Mouse (Mus musculus): ENCODE data around the gene Fam102b. TPM values are rescaled to one million over a fixed set of nuclear protein-coding genes. Genes with fewer than 3 reads are reported as not detected.

The Fam102b gene
- polyA plus RNA-seq, 1 experiment from 2014 or later = 3.5 TPM

- no peak overlapping the region for H3K27ac ChIP-seq
These were observed 3.4 kb upstream of the Fam102b start for GRCm38 (mm10) chr3:109030817-109031216.

GRCm38 (mm10) chr3:109029661-109030060 lies 2.3 kb upstream of the Fam102b start:
- 74% methylated on average over 5 of the region's 5 CpGs for WGBS
- Histone ChIP-seq H3K36me3 (replicated peaks) (no peaks in the 10 kb centered on the region), H3K4me1 (peaks cover 48% of the 10 kb centered on the region), H3K27me3 (ENCODE audit: poor library complexity, severe bottlenecking) (peaks cover 35% of the 10 kb centered on the region), H3K27ac (no peak overlapping the region), H3K9me3 (peaks cover 3% of the 10 kb centered on the region; the same call in 1 of the 2 replicates), H3K4me3 (no peak overlapping the region)
- no peak for DNase-seq (ENCODE audit: extremely low spot score, low spot score)

More at GRCm38 (mm10) chr3:109030817-109031216, 3.4 kb upstream of the Fam102b start:
- 54% methylated on average over 6 of the region's 6 CpGs for WGBS
- peaks cover 50% of the 10 kb centered on the region for H3K4me1 ChIP-seq
- DNase-seq (ENCODE audit: extremely low spot score, low spot score) = no peak
- no peak overlapping the region for H3K4me3 ChIP-seq
- peaks cover 3% of the 10 kb centered on the region; the same call in 1 of the 2 replicates for H3K9me3 ChIP-seq
- peaks cover 33% of the 10 kb centered on the region for H3K27me3 ChIP-seq (ENCODE audit: poor library complexity, severe bottlenecking)
- H3K36me3 ChIP-seq (replicated peaks) = no peaks in the 10 kb centered on the region

- peak overlapping the region; percentile 86 for H3K27ac ChIP-seq
- H3K9me3 ChIP-seq = no peaks in the 10 kb centered on the region
- WGBS = 2% methylated on average over 51 of the region's 51 CpGs
- H3K4me3 ChIP-seq = peak overlapping the region; percentile 68
- peak; percentile 72 for DNase-seq (ENCODE audit: extremely low spot score, low spot score)
- no peaks in the 10 kb centered on the region for H3K36me3 ChIP-seq (replicated peaks)
- peaks cover 35% of the 10 kb centered on the region for H3K27me3 ChIP-seq (ENCODE audit: poor library complexity, severe bottlenecking)
- peaks cover 51% of the 10 kb centered on the region for H3K4me1 ChIP-seq
These were observed 376 bp downstream of the Fam102b start for GRCm38 (mm10) chr3:109026991-109027470.

GRCm38 (mm10) chr3:109026462-109026990 lies 881 bp downstream of the Fam102b start:
- peak overlapping the region; percentile 86 for H3K27ac ChIP-seq
- peaks cover 51% of the 10 kb centered on the region for H3K4me1 ChIP-seq
- peaks cover 35% of the 10 kb centered on the region for H3K27me3 ChIP-seq (ENCODE audit: poor library complexity, severe bottlenecking)
- H3K36me3 ChIP-seq (replicated peaks) = no peaks in the 10 kb centered on the region
- DNase-seq (ENCODE audit: extremely low spot score, low spot score) = no peak
- 10% methylated on average over 15 of the region's 15 CpGs for WGBS
- peak overlapping the region; percentile 68 for H3K4me3 ChIP-seq
- no peaks in the 10 kb centered on the region for H3K9me3 ChIP-seq

- H3K27ac ChIP-seq = no peak overlapping the region
- peaks cover 46% of the 10 kb centered on the region for H3K4me1 ChIP-seq
- H3K27me3 ChIP-seq (ENCODE audit: poor library complexity, severe bottlenecking) = peaks cover 30% of the 10 kb centered on the region
- H3K36me3 ChIP-seq (replicated peaks) = no peaks in the 10 kb centered on the region
- peak; percentile 80 for DNase-seq (ENCODE audit: extremely low spot score, low spot score)
- 11% methylated on average over 16 of the region's 16 CpGs for WGBS
- H3K9me3 ChIP-seq = no peaks in the 10 kb centered on the region
- peak overlapping the region; percentile 68 for H3K4me3 ChIP-seq
These were observed 1.8 kb downstream of the Fam102b start for GRCm38 (mm10) chr3:109025579-109025978.

- H3K27ac ChIP-seq = no peak overlapping the region
- 79% methylated on average over 8 of the region's 8 CpGs for WGBS
- peaks cover 31% of the 10 kb centered on the region for H3K4me1 ChIP-seq
- peaks cover 10% of the 10 kb centered on the region for H3K27me3 ChIP-seq (ENCODE audit: poor library complexity, severe bottlenecking)
- no peak overlapping the region for H3K4me3 ChIP-seq
- no peaks in the 10 kb centered on the region for H3K36me3 ChIP-seq (replicated peaks)
- DNase-seq (ENCODE audit: extremely low spot score, low spot score) = no peak
- no peaks in the 10 kb centered on the region for H3K9me3 ChIP-seq
These were observed 4.3 kb downstream of the Fam102b start for GRCm38 (mm10) chr3:109023066-109023465.

GRCm38 (mm10) chr3:109021720-109022516 lies 5.5 kb downstream of the Fam102b start:
- 90% methylated on average over 6 of the region's 6 CpGs for WGBS
- no peak overlapping the region for H3K27ac ChIP-seq
- H3K36me3 ChIP-seq (replicated peaks) = no peaks in the 10 kb centered on the region
- no peak for DNase-seq (ENCODE audit: extremely low spot score, low spot score)
- no peaks in the 10 kb centered on the region for H3K9me3 ChIP-seq
- no peak overlapping the region for H3K4me3 ChIP-seq
- H3K4me1 ChIP-seq = peaks cover 24% of the 10 kb centered on the region
- peaks cover 10% of the 10 kb centered on the region for H3K27me3 ChIP-seq (ENCODE audit: poor library complexity, severe bottlenecking)

- peaks cover 3% of the 10 kb centered on the region for H3K4me1 ChIP-seq
- 88% methylated on average over 5 of the region's 5 CpGs for WGBS
- H3K27ac ChIP-seq = no peak overlapping the region
- no peaks in the 10 kb centered on the region for H3K36me3 ChIP-seq (replicated peaks)
- no peak overlapping the region for H3K4me3 ChIP-seq
- no peak for DNase-seq (ENCODE audit: extremely low spot score, low spot score)
- H3K27me3 ChIP-seq (ENCODE audit: poor library complexity, severe bottlenecking) = no peaks in the 10 kb centered on the region
- no peaks in the 10 kb centered on the region for H3K9me3 ChIP-seq
These were observed 9.1 kb downstream of the Fam102b start for GRCm38 (mm10) chr3:109018336-109018735.

GRCm38 (mm10) chr3:109012595-109012994 lies 14.8 kb downstream of the Fam102b start:
- Histone ChIP-seq H3K27ac (no peak overlapping the region), H3K4me1 (no peaks in the 10 kb centered on the region), H3K4me3 (no peak overlapping the region), H3K9me3 (no peaks in the 10 kb centered on the region), H3K27me3 (ENCODE audit: poor library complexity, severe bottlenecking) (no peaks in the 10 kb centered on the region), H3K36me3 (replicated peaks) (no peaks in the 10 kb centered on the region)
- 87% methylated on average over 4 of the region's 4 CpGs for WGBS
- DNase-seq (ENCODE audit: extremely low spot score, low spot score) = no peak

GRCm38 (mm10) chr3:109010489-109011260 lies 16.7 kb downstream of the Fam102b start:
- 84% methylated on average over 7 of the region's 7 CpGs for whole genome bisulfite sequencing
- DNase-seq (ENCODE audit: extremely low spot score, low spot score) = no peak
- no peaks in the 10 kb centered on the region for H3K9me3 ChIP-seq
- H3K4me3 ChIP-seq = no peak overlapping the region
- no peak overlapping the region for H3K27ac ChIP-seq
- no peaks in the 10 kb centered on the region for H3K27me3 ChIP-seq (ENCODE audit: poor library complexity, severe bottlenecking)
- H3K4me1 ChIP-seq = no peaks in the 10 kb centered on the region
- H3K36me3 ChIP-seq (replicated peaks) = no peaks in the 10 kb centered on the region

GRCm38 (mm10) chr3:109008180-109008579 lies 19.2 kb downstream of the Fam102b start:
- WGBS = 91% methylated on average over 5 of the region's 5 CpGs
- Histone ChIP-seq H3K9me3 (no peaks in the 10 kb centered on the region), H3K4me1 (no peaks in the 10 kb centered on the region), H3K4me3 (no peak overlapping the region), H3K27me3 (ENCODE audit: poor library complexity, severe bottlenecking) (no peaks in the 10 kb centered on the region), H3K36me3 (replicated peaks) (no peaks in the 10 kb centered on the region), H3K27ac (no peak overlapping the region)
- no peak for DNase-seq (ENCODE audit: extremely low spot score, low spot score)

- 81% methylated on average over 5 of the region's 5 CpGs for WGBS
- Histone ChIP-seq H3K27me3 (ENCODE audit: poor library complexity, severe bottlenecking) (no peaks in the 10 kb centered on the region), H3K27ac (no peak overlapping the region), H3K4me3 (no peak overlapping the region), H3K9me3 (no peaks in the 10 kb centered on the region), H3K4me1 (no peaks in the 10 kb centered on the region), H3K36me3 (replicated peaks) (peaks cover 5% of the 10 kb centered on the region; the same call in 1 of the 2 replicates)
- DNase-seq (ENCODE audit: extremely low spot score, low spot score) = no peak
These were observed 21.6 kb downstream of the Fam102b start for GRCm38 (mm10) chr3:109005777-109006176.
